Mouse (Mus musculus) gastrocnemius, postnatal 10 days (tissue): ENCODE data around the gene Cdt1. TPM values are rescaled to one million over a fixed set of nuclear protein-coding genes. Genes with fewer than 3 reads are reported as not detected.
"Not testable (repeated sequence)": the region's sequence is repeated elsewhere in the genome, so short reads cannot be mapped to it uniquely, and the experiment has no call there.

Experiments used
- DNase-seq: peaks from one replicate; pipeline ENCODE4 v3.0.0; 2021; ENCODE audit warnings: mixed read lengths
- total RNA-seq, 2 experiments: library from RNA; stranded (reverse); gene quantifications; 2 replicates each; pipeline ENCODE4 v1.2.3; 2021

Cdt1 gene
- total RNA-seq, 2 experiments from 2014 or later, result 5.8 to 8.1 TPM

DNA sequence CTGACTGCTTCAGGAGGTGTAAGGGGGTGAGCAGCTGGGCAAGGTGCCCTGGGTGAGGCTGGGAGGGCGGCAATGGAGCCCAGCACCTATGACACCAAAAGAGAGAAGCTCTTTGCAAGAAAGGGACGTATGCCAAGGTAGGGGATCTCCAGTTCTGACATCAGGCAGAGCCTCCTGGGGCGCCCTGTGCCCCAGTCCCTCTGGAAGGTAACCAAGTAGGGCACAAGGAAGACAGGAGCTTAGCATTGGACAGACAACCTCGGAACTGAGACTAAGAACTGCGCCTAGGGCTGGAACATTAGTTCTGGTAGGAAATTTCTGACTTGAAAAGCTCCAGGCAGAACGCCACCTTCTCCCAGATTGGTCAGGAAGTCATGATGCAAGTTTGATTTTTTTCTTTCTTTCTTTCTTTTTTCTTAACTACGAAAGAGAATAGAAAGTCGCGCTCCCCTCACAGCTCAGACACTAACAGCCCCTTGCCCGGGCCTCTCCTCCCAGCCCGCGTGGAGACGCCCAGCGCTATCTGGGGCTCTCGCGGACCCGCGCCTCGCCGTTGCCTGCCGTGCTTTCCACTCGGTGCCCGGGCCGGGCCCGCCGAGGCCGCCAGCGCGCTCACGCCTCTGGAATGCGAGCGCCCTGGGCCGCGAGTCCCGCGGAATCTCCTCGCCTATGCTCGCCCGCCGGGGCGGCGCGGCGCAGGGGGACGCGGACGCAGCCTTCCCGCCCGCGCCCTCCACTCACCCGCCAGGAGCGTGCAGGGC lies 17.4 kb upstream of the Cdt1 start:
- peak; percentile 69 for DNase-seq

DNA sequence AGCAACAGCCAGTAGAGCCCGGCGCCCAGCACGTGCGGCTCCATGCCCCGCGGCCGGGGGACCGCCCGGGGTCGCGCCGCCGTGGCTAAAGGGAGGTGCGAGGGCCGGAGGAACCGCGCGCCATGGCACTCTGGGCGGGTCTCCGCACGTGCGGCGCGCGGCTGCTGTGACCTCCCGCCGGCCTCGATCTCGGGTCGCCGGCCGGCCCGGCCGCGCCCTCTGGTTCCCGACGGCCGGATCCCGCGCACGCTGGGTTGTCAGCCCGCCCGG lies 16.9 kb upstream of the Cdt1 start:
- no peak for DNase-seq

DNA sequence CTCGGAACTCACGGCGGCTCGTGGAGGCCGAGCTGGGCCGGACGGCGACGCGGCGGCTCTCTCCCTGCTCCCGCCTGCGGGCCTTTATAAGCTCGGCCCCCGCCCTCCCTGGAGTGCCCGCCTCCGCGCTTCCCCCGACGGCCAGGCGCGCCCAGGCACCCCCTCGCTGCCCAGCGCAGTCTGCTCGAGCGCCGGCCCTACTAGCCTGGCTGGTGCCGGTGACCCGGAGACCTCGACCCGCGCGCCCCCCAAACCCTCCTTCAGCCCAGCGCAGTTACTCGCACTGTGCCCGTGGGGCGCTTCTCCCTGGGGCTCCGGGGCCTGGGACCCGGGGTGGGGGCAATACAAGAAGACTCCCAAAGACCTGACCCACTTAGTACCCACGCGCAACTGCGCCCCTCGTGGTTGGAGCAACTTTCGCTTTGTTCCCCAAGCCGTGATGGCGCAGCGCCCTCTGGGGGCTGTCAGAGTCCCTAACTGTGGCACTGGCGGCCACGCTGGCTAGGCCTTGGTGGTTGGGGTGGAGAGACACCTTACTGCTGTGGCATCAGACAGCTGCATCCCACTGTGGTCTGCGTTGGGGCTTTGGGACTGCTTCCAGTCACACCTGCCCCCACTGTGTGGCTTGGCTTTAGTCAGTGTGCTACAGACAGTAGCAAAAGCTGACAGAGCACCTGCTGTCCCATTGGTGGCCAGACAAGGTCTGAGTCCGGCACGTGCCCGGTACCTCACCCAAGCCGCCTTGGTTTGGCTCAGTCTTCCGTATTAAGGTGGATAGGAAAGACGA lies 16.4 kb upstream of the Cdt1 start, which contains the start of gene Piezo1:
Gene Piezo1, minus strand, starts transcription at position 65 of the 787 bp plus-strand sequence.
- DNase-seq, result peak; percentile 96

DNA sequence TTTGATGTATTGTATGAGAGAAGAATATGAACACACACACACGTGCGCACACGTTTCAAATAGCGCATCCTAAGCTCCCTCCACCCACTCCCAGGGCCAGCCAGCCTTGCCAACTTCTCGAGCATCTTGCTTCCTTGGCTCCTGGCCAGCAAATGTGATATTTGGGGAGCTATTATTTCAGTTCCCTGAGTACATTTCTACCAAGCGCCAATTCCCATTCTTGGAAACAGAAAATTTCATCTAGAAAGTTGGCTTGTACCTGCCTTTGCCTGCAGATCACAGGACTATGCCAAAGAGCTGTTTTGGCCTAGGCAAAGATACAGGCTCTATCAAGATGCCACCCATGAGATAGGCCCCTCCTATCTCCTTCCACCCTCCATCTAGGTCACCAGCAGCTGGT lies 13.0 kb upstream of the Cdt1 start:
- DNase-seq, result no peak

DNA sequence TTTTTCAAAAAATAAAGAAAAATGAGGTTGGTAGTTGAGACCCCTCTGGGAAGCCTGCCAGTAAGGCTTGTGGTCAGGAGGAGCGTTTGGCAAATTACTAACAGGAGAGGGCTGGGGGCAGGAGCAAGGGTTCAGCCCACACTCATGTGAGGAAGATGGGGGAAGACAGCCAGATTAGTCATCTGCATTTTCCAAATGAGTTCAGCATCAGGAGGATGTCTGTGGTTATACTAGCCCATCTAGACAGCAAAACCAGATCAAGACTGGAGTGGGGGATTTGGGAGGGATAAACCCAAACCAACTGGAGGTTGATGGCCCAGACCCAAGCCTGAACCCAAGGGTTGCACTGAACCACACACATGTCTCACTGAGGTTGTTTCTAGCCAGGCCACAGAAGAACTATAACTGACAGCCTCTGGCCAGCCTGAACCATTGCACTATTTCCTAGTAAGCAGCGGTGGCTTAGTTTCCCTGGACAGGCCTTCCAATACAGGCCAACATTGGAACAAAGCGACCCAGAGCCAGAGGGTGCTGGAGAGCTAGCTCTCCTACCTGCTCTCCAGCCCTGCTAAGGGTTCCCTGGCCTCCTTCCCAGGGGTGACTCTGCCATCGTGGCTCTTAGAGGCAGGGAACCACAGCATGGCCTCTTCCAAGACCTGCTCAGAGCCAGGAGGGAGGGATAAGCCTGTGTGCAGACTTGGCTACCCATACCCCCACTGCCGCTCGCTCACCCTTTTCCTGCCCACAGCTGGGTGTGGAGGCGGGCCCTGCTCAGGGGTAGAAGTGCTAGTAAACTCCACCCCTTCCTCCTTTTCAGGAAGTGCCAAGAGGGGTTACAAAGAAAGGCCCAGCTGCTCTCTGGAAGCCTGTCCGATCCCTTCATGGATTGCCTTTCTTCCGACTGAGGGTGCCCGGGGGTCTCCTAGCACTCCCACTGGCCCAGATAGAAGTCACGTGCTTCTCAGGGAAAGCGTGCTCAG lies 11.5 kb upstream of the Cdt1 start:
- DNase-seq, result peak; percentile 46

GRCm38 (mm10) chr8:122557248-122558038 lies 10.4 kb upstream of the Cdt1 start:
- no peak for DNase-seq

- no peak for DNase-seq
Observed at GRCm38 (mm10) chr8:122558671-122559349, 9.0 kb upstream of the Cdt1 start.

DNA sequence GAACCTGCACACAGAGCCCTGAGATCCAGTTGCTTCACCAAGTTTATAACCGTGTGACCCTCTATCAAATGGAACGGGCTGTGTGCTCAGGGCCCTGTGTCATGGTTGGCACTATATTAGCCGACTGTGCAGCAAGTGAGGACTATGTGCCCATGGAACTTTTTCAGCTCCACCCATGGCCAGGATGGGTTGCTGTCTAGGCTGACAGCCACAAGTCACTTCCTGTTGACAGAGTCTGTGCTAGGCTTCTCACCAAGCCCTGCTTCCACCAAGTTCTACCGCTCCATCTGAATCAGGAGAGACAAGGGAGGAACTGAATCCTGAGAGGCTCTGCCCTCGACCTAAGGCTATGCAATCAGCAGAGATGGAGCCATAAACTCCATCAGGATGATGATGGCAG lies 6.6 kb upstream of the Cdt1 start:
- DNase-seq, result no peak

DNA sequence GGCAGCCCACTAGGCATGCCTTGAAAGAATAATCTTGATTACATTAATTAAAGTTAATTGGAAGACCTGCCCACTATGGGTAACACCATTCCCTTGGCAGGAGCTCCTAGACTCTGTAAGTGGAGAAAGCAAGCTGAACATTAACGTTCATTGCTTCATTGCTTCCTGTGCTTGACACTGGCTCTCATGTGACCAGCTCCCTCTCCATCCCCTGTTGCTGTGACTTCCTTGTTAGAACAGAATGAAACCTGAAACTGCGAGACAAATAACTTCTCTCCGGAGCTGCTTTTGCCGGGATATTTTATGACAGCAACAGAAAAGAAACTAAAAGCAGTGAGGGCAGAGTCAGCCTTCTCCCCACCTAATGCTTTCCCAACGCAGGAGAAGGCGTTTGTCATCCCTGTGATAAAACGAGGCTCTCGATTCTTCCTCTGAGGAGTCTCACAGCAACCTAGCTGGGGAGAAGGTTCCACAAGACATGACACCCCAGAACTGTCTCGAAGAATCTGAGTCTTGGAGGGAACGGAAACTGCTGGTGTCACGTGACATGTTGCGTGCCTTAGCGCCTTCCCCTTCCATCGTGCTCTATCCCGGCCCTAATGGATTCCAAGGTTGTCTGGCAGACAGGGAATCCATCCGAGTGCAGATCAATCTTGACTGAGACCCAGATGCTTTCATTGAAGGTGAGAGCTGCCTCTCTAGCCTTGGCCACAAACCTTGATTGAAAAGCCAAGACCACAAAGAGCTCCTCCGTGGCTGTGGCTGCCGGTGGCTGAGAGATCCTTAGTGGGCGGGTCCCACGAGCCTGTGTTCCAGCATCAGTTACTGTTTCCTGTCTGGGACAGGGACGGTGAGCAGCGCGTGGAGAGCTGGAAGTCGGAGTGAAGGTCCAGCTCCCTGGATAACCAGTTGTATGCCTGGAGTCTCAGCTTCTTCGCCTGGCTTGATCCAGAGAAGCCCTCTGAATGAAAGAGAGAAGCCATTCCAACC lies 3.2 kb upstream of the Cdt1 start:
- no peak for DNase-seq

GRCm38 (mm10) chr8:122566766-122567165 lies 1.0 kb upstream of the Cdt1 start:
- DNase-seq, result no peak

DNA sequence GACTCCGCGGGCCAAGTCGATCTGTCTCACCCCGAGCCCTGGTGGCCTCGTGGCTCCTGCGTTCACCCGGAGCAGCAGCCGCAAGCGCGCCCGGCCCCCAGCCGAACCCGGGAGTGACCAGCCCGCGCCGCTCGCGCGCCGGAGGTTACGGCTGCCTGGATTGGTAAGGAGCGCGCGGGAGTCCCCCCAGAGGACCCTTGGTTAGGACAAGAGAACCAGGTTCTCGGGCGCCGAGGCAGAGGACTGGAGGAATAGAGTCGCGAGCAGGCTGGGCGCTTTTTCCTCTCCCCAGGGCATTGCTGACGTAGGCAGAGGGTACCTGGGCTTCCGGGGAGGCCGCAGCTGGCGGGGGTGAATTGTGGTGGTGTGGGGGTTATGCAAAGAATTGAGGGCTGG lies 292 bp downstream of the Cdt1 start:
- no peak for DNase-seq

- DNase-seq, result no peak
Observed at GRCm38 (mm10) chr8:122568881-122569309, 1.1 kb downstream of the Cdt1 start.

DNA sequence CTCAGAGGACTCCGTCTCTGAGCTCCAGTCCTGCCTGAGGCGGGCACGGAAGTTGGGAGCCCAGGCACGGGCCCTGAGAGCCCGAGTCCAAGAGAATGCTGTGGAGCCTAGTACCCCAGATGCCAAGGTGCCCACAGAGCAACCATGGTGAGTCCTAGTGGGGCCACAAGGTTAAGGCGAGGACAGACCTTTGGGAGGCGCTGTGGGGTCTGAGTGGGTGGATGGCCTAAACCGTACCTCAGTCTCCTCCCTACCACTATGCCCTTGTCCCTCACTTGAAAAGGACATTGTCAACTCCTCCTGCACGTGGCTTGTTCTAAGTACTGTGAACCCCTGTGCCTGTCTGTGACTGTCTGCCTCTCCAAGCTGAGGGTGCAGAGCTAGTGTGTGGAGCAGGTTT lies 1.5 kb downstream of the Cdt1 start:
- no peak for DNase-seq

- no peak for DNase-seq
Observed at GRCm38 (mm10) chr8:122569996-122570395, 2.2 kb downstream of the Cdt1 start.

DNA sequence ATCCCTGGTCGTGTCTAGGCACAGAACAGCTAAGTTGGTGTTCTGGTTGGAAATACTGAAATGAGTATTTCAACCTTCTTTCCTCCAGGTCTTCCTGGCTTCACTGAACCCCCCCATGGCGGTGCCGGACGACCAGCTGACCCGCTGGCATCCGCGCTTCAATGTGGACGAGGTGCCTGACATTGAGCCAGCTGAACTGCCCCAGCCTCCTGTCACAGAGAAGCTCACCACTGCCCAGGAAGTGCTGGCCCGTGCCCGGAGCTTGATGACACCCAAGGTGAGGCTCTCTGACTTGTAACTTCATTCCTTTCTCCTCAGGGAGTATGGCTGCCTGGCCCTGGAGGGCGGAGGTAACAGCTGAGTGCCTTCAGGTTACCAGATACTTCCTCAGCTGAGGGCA lies 3.3 kb downstream of the Cdt1 start:
- DNase-seq, result no peak

DNA sequence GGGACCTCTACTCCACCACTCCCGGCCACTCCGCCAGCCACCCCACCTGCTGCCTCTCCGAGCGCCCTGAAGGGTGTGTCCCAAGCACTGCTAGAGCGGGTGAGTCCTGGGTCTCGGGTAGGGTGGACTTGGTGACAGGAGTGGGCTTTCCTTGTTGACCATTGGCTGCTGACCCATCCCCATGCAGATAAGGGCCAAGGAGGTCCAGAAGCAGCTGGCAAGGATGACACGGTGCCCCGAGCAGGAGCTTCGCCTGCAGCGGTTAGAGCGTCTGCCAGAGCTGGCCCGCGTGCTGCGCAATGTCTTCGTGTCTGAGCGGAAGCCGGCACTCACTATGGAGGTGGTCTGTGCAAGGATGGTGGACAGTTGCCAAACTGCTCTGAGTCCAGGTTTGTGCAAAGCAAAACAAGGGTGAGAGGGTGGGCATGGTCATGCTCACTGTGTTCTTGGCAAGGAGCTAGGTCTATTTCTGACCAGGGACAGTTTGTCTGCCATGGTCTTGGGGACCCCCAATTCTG lies 4.0 kb downstream of the Cdt1 start:
- no peak for DNase-seq

DNA sequence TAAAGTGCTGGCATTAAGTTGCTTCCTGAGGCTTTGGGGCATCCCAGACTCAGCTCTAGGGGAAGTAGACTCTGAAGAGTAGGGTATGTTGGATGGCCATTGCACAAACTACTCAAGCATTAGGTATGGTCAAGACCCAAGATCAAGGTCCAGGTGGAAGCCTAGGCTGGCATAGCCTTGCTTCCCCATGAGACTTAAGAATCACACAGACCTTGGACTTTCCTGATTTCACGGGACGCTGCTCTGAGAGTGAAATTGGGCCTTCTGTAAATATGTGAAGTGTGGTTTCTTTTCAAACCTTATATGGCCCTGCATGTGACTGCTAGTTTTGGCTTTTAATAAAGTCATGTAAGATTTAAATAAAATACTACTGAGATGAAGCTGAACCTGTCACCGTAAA lies 4.9 kb downstream of the Cdt1 start:
- DNase-seq, result no peak

DNA sequence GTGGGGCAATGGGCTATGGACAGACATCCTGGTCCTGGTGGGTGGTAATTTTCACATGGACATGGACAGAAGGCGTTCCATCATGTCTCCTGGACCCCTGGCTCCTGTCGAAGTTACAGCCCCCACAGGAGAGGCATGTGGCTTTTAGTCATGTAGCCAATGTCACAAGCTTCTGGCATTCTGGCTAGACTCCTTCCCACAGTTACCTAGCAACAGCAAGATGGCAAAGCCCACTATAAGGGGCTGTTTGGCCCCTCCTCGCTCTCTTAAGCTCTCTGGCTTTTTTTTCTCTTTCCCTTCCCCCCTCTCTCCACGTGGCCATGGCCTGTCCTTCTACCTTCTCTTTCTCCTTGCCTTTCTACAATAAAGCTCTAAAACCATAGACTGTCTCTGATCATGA lies 5.4 kb downstream of the Cdt1 start:
- DNase-seq, result not testable (repeated sequence)

DNA sequence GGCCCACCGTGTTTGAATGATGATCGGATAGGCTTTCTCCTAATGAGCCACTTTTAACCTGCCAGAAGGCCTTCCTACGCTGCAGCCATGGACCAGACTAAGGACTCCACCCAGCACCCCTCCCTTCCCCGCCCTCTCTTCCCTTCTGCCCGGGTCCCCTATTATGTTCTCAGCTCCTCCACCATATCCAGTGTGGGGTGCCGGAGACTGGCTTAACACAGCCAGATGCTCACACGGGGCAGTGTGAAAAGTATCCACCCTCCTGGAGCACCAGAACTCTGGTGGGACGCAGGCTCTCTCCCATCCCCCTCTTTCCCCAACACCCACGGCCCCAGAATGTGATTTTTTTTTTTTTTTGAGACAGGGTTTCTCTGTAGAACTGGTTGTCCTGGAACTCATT lies 5.8 kb downstream of the Cdt1 start:
- no peak for DNase-seq

DNA sequence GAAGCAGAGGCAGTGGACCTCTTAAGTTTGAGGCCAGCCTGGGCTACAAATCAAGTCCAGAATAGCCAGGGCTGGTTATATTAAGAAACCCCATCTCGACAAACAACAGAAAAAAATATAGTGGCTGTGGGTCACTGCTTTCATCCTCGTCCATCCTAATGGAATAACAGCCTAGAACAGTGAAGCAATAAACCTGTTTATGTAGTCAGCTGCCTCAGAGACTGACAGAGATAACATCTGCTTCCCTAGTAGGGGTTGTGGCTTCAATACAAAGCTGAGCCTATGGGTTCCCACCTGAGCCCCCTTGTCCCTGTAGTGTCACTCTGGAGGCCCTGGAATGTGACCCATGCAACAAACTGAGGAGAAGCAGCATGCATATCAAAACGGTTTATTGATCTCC lies 6.4 kb downstream of the Cdt1 start:
- DNase-seq, result no peak
